Mouse (Mus musculus): ENCODE measurements around the gene Xrra1. TPM values are rescaled to one million over a fixed set of nuclear protein-coding genes. Genes with fewer than 3 reads are reported as not detected.
"Not testable (repeated sequence)": the region's sequence is repeated elsewhere in the genome, so short reads cannot be mapped to it uniquely, and the experiment has no call there.

The Xrra1 gene
- polyA plus RNA-seq, 2 experiments, result not detected

GRCm38 (mm10) chr7:99956095-99956494, 97.2 kb downstream of the Xrra1 start:
- H3K9me3 ChIP-seq (ENCODE audit: control insufficient read depth, low read length), result no peaks in the 10 kb centered on the region
- H3K4me2 ChIP-seq (ENCODE audit: low read depth), result no peak overlapping the region
- TF ChIP-seq EP300 (IDR thresholded peaks at IDR 0.05; ENCODE audit: low read depth) (no peak), CTCF (IDR thresholded peaks at IDR 0.05; ENCODE audit: low read depth) (no peak)
- no peak overlapping the region for H3K27ac ChIP-seq
- 92% methylated on average over 7 of the region's 7 CpGs for WGBS (ENCODE audit: insufficient replicate concordance)
- H3K4me1 ChIP-seq (replicated peaks; ENCODE audit: control insufficient read depth in 2 of 2, insufficient read depth in 2 of 2, low read length in 1 of 2), result no peaks in the 10 kb centered on the region; a peak in 1 of 4 replicates
- H3K27me3 ChIP-seq (ENCODE audit: control insufficient read depth, insufficient read depth, low read length), result no peaks in the 10 kb centered on the region
- no peak for ATAC-seq (ENCODE audit: insufficient read depth)
- H3K36me3 ChIP-seq (replicated peaks; ENCODE audit: control insufficient read depth, insufficient read depth, low read depth), result no peaks in the 10 kb centered on the region
- H3K4me3 ChIP-seq (ENCODE audit: insufficient read depth in 1 of 2, low read depth in 2 of 2, low read length in 2 of 2), result no peak overlapping the region
- no peak overlapping the region for H3K9ac ChIP-seq (replicated peaks)
- DNase-seq (ENCODE audit: low read depth in 3 of 3, low spot score in 3 of 3), result no peak

- no peak for ATAC-seq (ENCODE audit: insufficient read depth)
- Histone ChIP-seq H3K9ac (replicated peaks) (no peak overlapping the region), H3K36me3 (replicated peaks; ENCODE audit: control insufficient read depth, insufficient read depth, low read depth) (no peaks in the 10 kb centered on the region), H3K27ac (no peak overlapping the region), H3K4me1 (replicated peaks; ENCODE audit: control insufficient read depth in 2 of 2, insufficient read depth in 2 of 2, low read length in 1 of 2) (peaks cover 3 to 5% of the 10 kb centered on the region in 2 experiments; a peak in 3 of 4 replicates), H3K27me3 (ENCODE audit: control insufficient read depth, insufficient read depth, low read length) (no peaks in the 10 kb centered on the region), H3K9me3 (ENCODE audit: control insufficient read depth, low read length) (no peaks in the 10 kb centered on the region), H3K4me3 (ENCODE audit: insufficient read depth in 1 of 2, low read depth in 2 of 2, low read length in 2 of 2) (no peak overlapping the region), H3K4me2 (ENCODE audit: low read depth) (no peak overlapping the region)
- 59% methylated on average over 12 of the region's 12 CpGs for WGBS (ENCODE audit: insufficient replicate concordance)
- DNase-seq (ENCODE audit: low read depth in 3 of 3, low spot score in 3 of 3), result no peak
- TF ChIP-seq EP300 (IDR thresholded peaks at IDR 0.05; ENCODE audit: low read depth) (no peak), CTCF (IDR thresholded peaks at IDR 0.05; ENCODE audit: low read depth) (no peak)
These were observed 98.5 kb downstream of the Xrra1 start for GRCm38 (mm10) chr7:99957226-99957965.

- H3K27ac ChIP-seq; DNase-seq (ENCODE audit: low read depth in 3 of 3, low spot score in 3 of 3); H3K27me3 ChIP-seq (ENCODE audit: control insufficient read depth, insufficient read depth, low read length); H3K9me3 ChIP-seq (ENCODE audit: control insufficient read depth, low read length); ATAC-seq (ENCODE audit: insufficient read depth); H3K4me2 ChIP-seq (ENCODE audit: low read depth); H3K4me3 ChIP-seq (ENCODE audit: insufficient read depth in 1 of 2, low read depth in 2 of 2, low read length in 2 of 2); H3K36me3 ChIP-seq (replicated peaks; ENCODE audit: control insufficient read depth, insufficient read depth, low read depth); H3K9ac ChIP-seq (replicated peaks): not testable (repeated sequence)
- H3K4me1 ChIP-seq (replicated peaks; ENCODE audit: control insufficient read depth in 2 of 2, insufficient read depth in 2 of 2, low read length in 1 of 2), result peaks cover 6 to 15% of the 10 kb centered on the region in 2 experiments
- whole genome bisulfite sequencing (ENCODE audit: insufficient replicate concordance), result 50% methylated on average over 2 of the region's 2 CpGs
These were observed 101.7 kb downstream of the Xrra1 start for GRCm38 (mm10) chr7:99960571-99960970.

GRCm38 (mm10) chr7:99961518-99961917, 102.6 kb downstream of the Xrra1 start:
- no peak for TF ChIP-seq EP300 (IDR thresholded peaks at IDR 0.05; ENCODE audit: low read depth)
- no peak for TF ChIP-seq CTCF (IDR thresholded peaks at IDR 0.05; ENCODE audit: low read depth)
- no peak overlapping the region for H3K27ac ChIP-seq
- H3K4me3 ChIP-seq (ENCODE audit: insufficient read depth in 1 of 2, low read depth in 2 of 2, low read length in 2 of 2), result no peak overlapping the region
- H3K4me1 ChIP-seq (replicated peaks; ENCODE audit: control insufficient read depth in 2 of 2, insufficient read depth in 2 of 2, low read length in 1 of 2), result peaks cover 6 to 20% of the 10 kb centered on the region in 2 experiments
- no peaks in the 10 kb centered on the region for H3K9me3 ChIP-seq (ENCODE audit: control insufficient read depth, low read length)
- no peak overlapping the region for H3K9ac ChIP-seq (replicated peaks)
- no peak overlapping the region for H3K4me2 ChIP-seq (ENCODE audit: low read depth)
- ATAC-seq (ENCODE audit: insufficient read depth) (no peak), DNase-seq (ENCODE audit: low read depth in 3 of 3, low spot score in 3 of 3) (no peak)
- WGBS (ENCODE audit: insufficient replicate concordance), result 36% methylated on average over 2 of the region's 2 CpGs
- H3K36me3 ChIP-seq (replicated peaks; ENCODE audit: control insufficient read depth, insufficient read depth, low read depth), result no peaks in the 10 kb centered on the region
- no peaks in the 10 kb centered on the region for H3K27me3 ChIP-seq (ENCODE audit: control insufficient read depth, insufficient read depth, low read length)

- no peak for TF ChIP-seq CTCF (IDR thresholded peaks at IDR 0.05; ENCODE audit: low read depth)
- no peak for TF ChIP-seq EP300 (IDR thresholded peaks at IDR 0.05; ENCODE audit: low read depth)
- Histone ChIP-seq H3K9me3 (ENCODE audit: control insufficient read depth, low read length) (no peaks in the 10 kb centered on the region), H3K9ac (replicated peaks) (no peak overlapping the region), H3K36me3 (replicated peaks; ENCODE audit: control insufficient read depth, insufficient read depth, low read depth) (no peaks in the 10 kb centered on the region), H3K4me3 (ENCODE audit: insufficient read depth in 1 of 2, low read depth in 2 of 2, low read length in 2 of 2) (no peak overlapping the region), H3K27ac (no peak overlapping the region), H3K27me3 (ENCODE audit: control insufficient read depth, insufficient read depth, low read length) (no peaks in the 10 kb centered on the region), H3K4me2 (ENCODE audit: low read depth) (no peak overlapping the region), H3K4me1 (replicated peaks; ENCODE audit: control insufficient read depth in 2 of 2, insufficient read depth in 2 of 2, low read length in 1 of 2) (peaks cover 6 to 23% of the 10 kb centered on the region in 2 experiments)
- no peak for ATAC-seq (ENCODE audit: insufficient read depth)
- no peak for DNase-seq (ENCODE audit: low read depth in 3 of 3, low spot score in 3 of 3)
- WGBS (ENCODE audit: insufficient replicate concordance), result 25% methylated on average over 8 of the region's 8 CpGs
These were observed 103.8 kb downstream of the Xrra1 start for GRCm38 (mm10) chr7:99962536-99963236.

Data from liver, embryonic 14.5 days (tissue).